Mouse (Mus musculus): ENCODE results near the gene Adgrg3.

GRCm38 (mm10) chr8:94998431-94998830 lies 19.1 kb upstream of the Adgrg3 start:
- TF ChIP-seq CHD1 (IDR thresholded peaks at IDR 0.05; ENCODE audit: low read depth, low read length) (no peak), EP300 (IDR thresholded peaks at IDR 0.05; ENCODE audit: low read length) (no peak), JUND (conservative IDR thresholded peaks at IDR 0.05; ENCODE audit: low read depth, low read length) (no peak)
